Mouse (Mus musculus) neutrophil, adult 83 days (primary cell): ENCODE results near the gene 2310003L06Rik. TPM values are rescaled to one million over a fixed set of nuclear protein-coding genes. Genes with fewer than 3 reads are reported as not detected.

Experiments
- total RNA-seq, 2 experiments: library from RNA; stranded (reverse); gene quantifications; one replicate each; pipeline ENCODE4 v1.2.4; 2023

Gene 2310003L06Rik
- not detected for total RNA-seq

GRCm38 (mm10) chr5:87969201-87969600 is at the start of gene 2310003L06Rik, which contains the start of gene Gm28434:
Gene 2310003L06Rik (plus strand): TSS chr5:87969459.
Gene Gm28434 (plus strand): TSS chr5:87969517.

GRCm38 (mm10) chr5:87925372-87925771 is 43.9 kb upstream of the 2310003L06Rik start, which contains the start of gene Csn3:
Gene Csn3 (plus strand): TSS chr5:87925579.

GRCm38 (mm10) chr5:87979139-87979538 is 9.9 kb downstream of the 2310003L06Rik start, which contains the start of gene Cabs1:
Gene Cabs1 (plus strand): TSS chr5:87979439.

GRCm38 (mm10) chr5:88002249-88002648 is 33.0 kb downstream of the 2310003L06Rik start, which contains the start of gene Smr3a:
Gene Smr3a (plus strand): TSS chr5:88002549.

Other genes with a start within 250 kb of the 2310003L06Rik start
- not detected for gene Csn1s2a, start 194.9 kb upstream of the 2310003L06Rik start, total RNA-seq
- not detected for gene Csn1s2b, start 161.4 kb upstream of the 2310003L06Rik start, total RNA-seq
- gene Prr27, start 143.8 kb upstream of the 2310003L06Rik start, total RNA-seq: not detected
- not detected for gene Odam, start 84.4 kb upstream of the 2310003L06Rik start, total RNA-seq
- not detected for gene Csn3, start 43.9 kb upstream of the 2310003L06Rik start, total RNA-seq
- gene Gm28434, start 58 bp downstream of the 2310003L06Rik start, total RNA-seq: not detected
- gene Cabs1, start 10.0 kb downstream of the 2310003L06Rik start, total RNA-seq: not detected
- not detected for gene Smr3a, start 33.1 kb downstream of the 2310003L06Rik start, total RNA-seq
- gene Smr2, start 117.1 kb downstream of the 2310003L06Rik start, total RNA-seq: not detected
- gene Gm11116, start 142.1 kb downstream of the 2310003L06Rik start, total RNA-seq: not detected
- not detected for gene Gm11115, start 184.6 kb downstream of the 2310003L06Rik start, total RNA-seq